Mouse (Mus musculus) bone marrow, adult 2 months (tissue): ENCODE data around the gene Scn4a. TPM values are rescaled to one million over a fixed set of nuclear protein-coding genes. Genes with fewer than 3 reads are reported as not detected.

Source experiments
- H3K27ac ChIP-seq: fragments of 200-500 bp; 2 replicates; pipeline ENCODE4 v1.5.1; 2012; ENCODE audit warnings: low read depth, mild to moderate bottlenecking, control low read depth, inconsistent platforms, low read length; ENCODE audit not compliant: control insufficient read depth, poor library complexity, insufficient read depth
- H3K4me1 ChIP-seq: fragments of 200-500 bp; 2 replicates; pipeline ENCODE4 v1.6.1; 2011; ENCODE audit warnings: low read length; ENCODE audit not compliant: control insufficient read depth, insufficient read depth
- H3K4me3 ChIP-seq: fragments of 200-500 bp; replicated peaks from 2 replicates; pipeline ENCODE3; 2011; ENCODE audit warnings: mild to moderate bottlenecking, low read depth, low read length, control low read depth; ENCODE audit not compliant: control insufficient read depth
- CTCF ChIP-seq: fragments of 200-500 bp; IDR thresholded peaks from 2 replicates; pipeline ENCODE4 v1.5.1; 2011; ENCODE audit warnings: low read length, control low read depth; ENCODE audit not compliant: control insufficient read depth, insufficient read depth
- POLR2A ChIP-seq: fragments of 200-500 bp; IDR thresholded peaks from 2 replicates; pipeline ENCODE4 v1.6.1; 2011; ENCODE audit warnings: low read depth, mild to moderate bottlenecking, control low read depth, low read length, borderline replicate concordance; ENCODE audit not compliant: control insufficient read depth
- WGBS: fragments of 180-500 bp; shearing (Covaris S2); methylation state at CpG from one replicate; pipeline ENCODE4 v1.1.7; 2018; 5-methylcytosine and 5-hydroxymethylcytosine counted together
- polyA plus RNA-seq: library from polyadenylated mRNA; stranded (reverse); fragments of >200 nt; gene quantifications from 2 replicates; pipeline ENCODE4 v1.2.4, GENCODE M21; 2011; ENCODE audit warnings: low replicate concordance; ENCODE audit not compliant: missing spikeins, insufficient read depth, insufficient read length

Scn4a gene
- polyA plus RNA-seq, 1 experiment, result 1.6 TPM

- Histone ChIP-seq H3K27ac (no peak overlapping the region), H3K4me1 (peaks cover 5% of the 10 kb centered on the region), H3K4me3 (no peak overlapping the region)
- TF ChIP-seq CTCF (no peak), POLR2A (no peak)
- WGBS, result 11% methylated on average over 6 of the region's 6 CpGs
These were observed 24.0 kb downstream of the Scn4a start for GRCm38 (mm10) chr11:106329128-106329527.

DNA sequence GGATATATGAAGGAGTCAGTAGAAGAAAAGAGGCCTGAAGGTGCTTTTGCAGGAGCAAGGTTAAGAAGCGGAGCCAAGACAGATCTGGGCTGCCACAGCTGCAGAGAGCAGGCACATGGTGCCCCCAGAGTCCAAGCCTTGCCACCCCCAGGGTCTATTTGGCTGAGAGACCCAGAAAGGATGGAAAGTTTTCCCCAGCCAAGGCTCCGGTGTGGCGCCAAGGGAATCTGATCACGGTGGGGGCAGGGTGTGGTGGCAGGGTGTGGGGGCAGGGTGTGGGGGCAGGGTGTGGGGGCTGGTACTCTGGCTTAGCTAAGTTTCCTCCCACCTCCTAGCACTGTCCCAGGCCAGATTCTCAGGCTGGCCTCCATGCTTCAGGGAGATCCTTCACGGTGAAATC lies 24.6 kb downstream of the Scn4a start:
- no peak overlapping the region for H3K27ac ChIP-seq
- WGBS, result 78% methylated on average over 5 of the region's 5 CpGs
- TF ChIP-seq POLR2A, result no peak
- TF ChIP-seq CTCF, result no peak
- peaks cover 5% of the 10 kb centered on the region for H3K4me1 ChIP-seq
- no peak overlapping the region for H3K4me3 ChIP-seq

DNA sequence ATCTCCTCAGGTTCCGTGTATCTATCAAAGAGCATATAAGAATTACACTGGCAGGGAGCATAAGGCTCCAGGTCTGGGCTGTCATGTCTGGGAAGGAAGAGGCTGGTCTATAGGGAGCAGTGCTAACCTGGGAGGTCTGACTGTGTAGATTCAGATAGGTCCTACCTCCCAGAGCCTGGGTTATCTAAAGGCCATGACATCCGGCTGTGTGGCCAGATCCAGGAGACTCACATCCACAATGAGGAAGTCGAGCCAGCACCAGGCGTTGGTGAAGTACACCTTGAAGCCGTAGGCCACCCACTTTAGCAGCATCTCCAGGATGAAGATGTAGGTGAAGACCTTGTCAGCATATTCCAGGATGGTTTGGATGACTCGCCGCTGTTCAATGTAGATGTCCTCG lies 26.6 kb downstream of the Scn4a start:
- no peak overlapping the region for H3K4me3 ChIP-seq
- TF ChIP-seq CTCF (no peak), POLR2A (no peak)

GRCm38 (mm10) chr11:106325566-106326206 lies 27.4 kb downstream of the Scn4a start:
- WGBS, result 56% methylated on average over 8 of the region's 8 CpGs

More for the DNA sequence above, 26.6 kb downstream of the Scn4a start:
- no peak overlapping the region for H3K27ac ChIP-seq
- WGBS, result 67% methylated on average over 8 of the region's 8 CpGs
- peaks cover 3% of the 10 kb centered on the region for H3K4me1 ChIP-seq

DNA sequence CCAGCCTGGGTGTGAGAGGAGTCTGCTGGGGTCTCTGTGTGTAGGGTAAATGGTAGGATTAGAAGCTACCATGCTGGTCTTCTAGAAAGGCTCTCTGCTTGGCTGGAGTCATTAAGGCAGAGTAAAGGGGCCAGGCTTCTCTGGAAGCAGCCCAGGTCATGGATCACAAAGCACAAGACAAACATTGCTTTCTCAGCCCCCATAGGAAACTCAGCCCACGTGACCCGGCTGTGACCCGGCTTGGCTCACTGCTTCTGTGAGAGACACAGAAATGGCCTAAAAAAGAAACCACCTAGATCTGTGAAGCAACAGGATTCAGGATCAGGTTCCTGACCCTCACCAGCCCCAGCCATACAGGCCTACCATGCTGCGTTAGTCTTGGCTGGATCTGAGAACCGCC lies 28.2 kb downstream of the Scn4a start:
- 72% methylated on average over 5 of the region's 5 CpGs for WGBS

More at GRCm38 (mm10) chr11:106325566-106326206, 27.4 kb downstream of the Scn4a start:
- peak overlapping the region; percentile 86 for H3K27ac ChIP-seq
- H3K4me3 ChIP-seq, result no peak overlapping the region
- TF ChIP-seq CTCF, result peak; percentile 80
- no peak for TF ChIP-seq POLR2A
- peaks cover 3% of the 10 kb centered on the region for H3K4me1 ChIP-seq

GRCm38 (mm10) chr11:106318406-106319366 lies 34.4 kb downstream of the Scn4a start:
- Histone ChIP-seq H3K4me3 (no peak overlapping the region), H3K4me1 (peaks cover 11% of the 10 kb centered on the region), H3K27ac (peak overlapping the region; percentile 32)
- WGBS, result 32% methylated on average over 21 of the region's 21 CpGs
- TF ChIP-seq POLR2A, result no peak
- TF ChIP-seq CTCF, result no peak; the same call in 1 of the 2 replicates

More for the DNA sequence above, 28.2 kb downstream of the Scn4a start:
- H3K4me1 ChIP-seq, result peaks cover 3% of the 10 kb centered on the region
- peak overlapping the region; percentile 86 for H3K27ac ChIP-seq
- H3K4me3 ChIP-seq, result no peak overlapping the region
- TF ChIP-seq POLR2A (no peak), CTCF (no peak)

DNA sequence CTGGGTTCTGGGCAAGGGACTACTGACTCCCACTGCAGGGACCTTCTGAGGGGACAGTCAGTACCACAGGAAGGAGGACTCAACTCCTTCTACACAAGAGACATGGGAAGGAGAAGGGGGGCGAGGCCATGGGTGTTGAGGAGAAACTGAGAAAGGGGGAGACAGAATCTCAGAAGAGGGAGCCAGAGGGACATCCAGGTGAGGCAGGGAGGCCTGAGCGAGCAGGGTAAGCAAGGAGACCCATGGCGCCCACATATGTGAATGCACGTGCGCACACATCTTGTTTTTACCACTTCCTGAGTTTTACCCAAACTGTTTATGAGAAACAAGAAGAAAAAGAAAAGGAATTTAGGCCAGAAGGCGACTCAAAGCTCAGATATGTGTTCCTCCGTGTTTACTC lies 35.3 kb downstream of the Scn4a start:
- no peak for TF ChIP-seq CTCF
- no peak for TF ChIP-seq POLR2A
- H3K4me1 ChIP-seq, result peaks cover 11% of the 10 kb centered on the region
- 43% methylated on average over 7 of the region's 7 CpGs for WGBS
- H3K4me3 ChIP-seq, result no peak overlapping the region
- peak overlapping the region; percentile 16; the same call in 1 of the 2 replicates for H3K27ac ChIP-seq

GRCm38 (mm10) chr11:106316416-106316815 lies 36.7 kb downstream of the Scn4a start:
- 86% methylated on average over 1 of the region's 1 CpGs for WGBS
- no peak overlapping the region for H3K27ac ChIP-seq
- no peak for TF ChIP-seq CTCF
- no peak for TF ChIP-seq POLR2A
- H3K4me1 ChIP-seq, result peaks cover 11% of the 10 kb centered on the region
- H3K4me3 ChIP-seq, result no peak overlapping the region
